Mouse (Mus musculus): ENCODE measurements around the gene G6pc. TPM values are rescaled to one million over a fixed set of nuclear protein-coding genes. Genes with fewer than 3 reads are reported as not detected.

The G6pc gene
- not detected in 2 replicates for polyA plus RNA-seq (2012)

DNA sequence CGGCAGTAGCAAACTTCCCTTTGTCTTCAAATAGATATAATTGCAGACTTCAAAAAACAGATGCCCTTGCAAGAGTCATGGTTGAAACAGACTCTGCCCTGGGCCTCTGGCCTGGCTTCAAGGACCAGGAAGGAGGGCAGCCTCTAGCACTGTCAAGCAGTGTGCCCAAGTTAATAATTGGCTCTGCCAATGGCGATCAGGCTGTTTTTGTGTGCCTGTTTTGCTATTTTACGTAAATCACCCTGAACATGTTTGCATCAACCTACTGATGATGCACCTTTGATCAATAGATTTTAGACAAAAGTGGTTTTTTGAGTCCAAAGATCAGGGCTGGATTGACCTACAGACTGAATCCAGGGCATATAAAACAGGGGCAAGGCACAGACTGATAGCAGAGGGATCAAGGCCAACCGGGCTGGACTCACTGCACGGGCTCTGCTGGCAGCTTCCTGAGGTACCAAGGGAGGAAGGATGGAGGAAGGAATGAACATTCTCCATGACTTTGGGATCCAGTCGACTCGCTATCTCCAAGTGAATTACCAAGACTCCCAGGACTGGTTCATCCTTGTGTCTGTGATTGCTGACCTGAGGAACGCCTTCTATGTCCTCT, at the start of gene G6pc:
Gene G6pc (plus strand): TSS at position 236 of the 610 bp plus-strand sequence.

DNA sequence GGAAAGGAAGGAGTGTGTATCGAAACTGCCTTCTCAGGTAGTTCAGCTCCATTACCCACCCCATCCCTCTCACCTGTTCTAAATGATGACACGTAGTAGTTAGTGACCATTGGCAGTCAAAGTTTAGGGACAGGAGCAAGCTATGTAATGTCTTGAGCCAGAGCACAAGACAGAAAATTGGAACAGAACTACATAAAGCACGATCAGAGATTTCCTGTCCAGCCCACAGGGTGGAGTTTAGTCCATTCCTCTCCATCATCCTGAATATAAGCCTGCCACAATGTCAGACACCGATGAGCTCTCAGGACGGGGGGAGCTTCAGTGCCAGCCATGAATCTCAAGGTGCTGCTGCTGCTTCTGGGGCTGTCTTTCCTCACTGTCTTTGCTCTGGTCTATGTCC, 42.6 kb upstream of the G6pc start, which contains the start of gene Aoc2:
Gene Aoc2 (plus strand): TSS at position 301 of the 400 bp plus-strand sequence.

DNA sequence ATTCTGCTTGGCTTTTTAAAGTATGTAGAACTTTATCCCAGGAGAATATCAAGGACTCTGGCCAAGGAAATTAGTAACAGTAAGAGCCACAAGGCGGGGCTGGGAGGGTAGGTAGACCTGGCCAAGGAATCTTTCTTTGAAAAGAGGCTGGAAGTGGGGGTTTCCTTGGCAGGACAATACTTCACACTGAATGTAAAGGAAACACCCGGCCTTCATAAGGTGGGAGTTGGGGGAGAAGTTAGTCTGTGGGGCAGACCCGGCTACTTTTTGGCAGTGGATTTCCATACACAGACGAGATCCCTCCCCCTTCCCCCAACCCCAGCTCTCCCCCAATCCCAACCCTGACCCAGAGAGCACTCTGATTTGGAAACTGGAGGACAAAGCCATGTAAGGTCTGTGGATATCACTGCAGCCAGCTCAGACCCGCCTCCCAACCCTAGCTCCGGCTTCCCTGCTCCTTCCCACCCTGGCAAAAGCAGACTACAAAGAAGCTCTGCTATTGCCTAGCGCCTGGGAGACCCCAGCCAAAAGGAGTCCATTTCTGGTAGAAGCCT, 36.9 kb upstream of the G6pc start, which contains the start of gene Aoc3:
Gene Aoc3 (plus strand): TSS at position 235 of the 554 bp plus-strand sequence.

DNA sequence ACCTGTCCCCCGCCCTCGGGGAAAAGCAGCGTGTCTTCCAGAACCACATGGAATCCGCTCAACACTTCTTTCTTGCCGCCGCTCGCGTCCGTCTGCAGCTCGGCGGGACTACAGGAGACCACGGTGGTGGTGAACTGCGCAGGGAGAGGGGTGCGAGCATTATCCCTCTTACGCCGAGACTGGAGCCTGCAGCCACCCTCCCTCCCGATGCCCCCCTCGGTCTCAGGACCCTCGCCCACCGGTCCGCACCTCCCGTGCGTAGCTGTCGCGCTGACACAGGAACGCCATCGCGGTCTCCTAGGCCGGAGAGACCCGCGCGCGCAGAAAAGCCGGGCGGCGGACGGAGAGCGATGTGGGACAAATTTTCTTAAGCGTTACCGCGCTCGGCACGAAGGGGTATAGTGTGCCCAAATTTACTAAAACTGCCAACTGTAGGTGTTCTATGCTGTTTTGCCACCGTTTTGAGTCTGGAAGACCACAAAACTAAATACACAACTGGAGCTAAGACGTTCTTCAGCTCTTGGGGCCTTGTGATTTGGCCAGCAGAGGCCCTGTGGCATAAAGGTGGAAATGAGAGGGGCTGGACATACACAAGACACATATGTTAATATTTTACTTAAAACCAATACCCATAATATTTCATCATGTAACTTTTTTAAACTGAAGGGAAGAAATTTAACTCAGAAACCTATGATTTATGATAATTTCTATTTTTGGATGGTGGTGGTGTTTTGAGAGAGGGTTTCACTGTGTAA, 49.9 kb downstream of the G6pc start, which contains the start of gene Aarsd1:
Gene Aarsd1 (minus strand): TSS at position 515 of the 755 bp plus-strand sequence.

DNA sequence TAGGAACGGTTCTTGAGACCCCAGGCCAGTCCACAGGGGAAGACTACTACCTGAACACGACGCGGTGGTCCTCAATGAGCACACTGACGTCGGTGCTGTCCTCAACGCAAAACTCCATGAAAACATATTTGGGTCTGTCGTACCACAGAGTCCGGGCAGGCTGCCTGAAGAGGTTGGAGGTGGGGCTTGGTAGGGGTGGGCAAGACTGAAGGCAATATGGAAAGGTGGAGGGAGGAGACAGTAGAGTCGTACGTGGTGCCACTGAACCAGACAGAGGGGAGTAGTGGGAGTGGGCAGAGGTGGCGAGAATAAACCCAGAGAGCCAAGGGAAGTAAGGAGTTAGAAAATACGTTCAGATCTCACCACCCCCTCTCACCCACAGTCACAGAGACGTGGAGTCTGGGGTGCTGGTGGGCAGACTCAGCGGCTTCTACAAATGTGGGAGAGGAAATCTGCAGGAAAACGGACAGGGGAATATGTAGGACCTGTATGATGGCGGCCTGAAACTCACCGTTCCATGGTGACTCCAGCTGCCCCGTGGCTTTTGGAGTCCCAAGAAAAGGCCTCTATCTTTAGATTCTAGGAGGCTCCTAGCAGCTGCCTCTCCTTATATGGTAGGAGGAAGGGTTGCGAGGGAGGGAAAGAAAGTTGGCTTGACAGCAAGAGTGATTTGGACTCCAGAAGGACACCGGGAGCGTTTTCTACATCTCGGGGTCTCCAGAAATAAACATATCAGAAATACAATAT, 56.9 kb downstream of the G6pc start, which contains the start of gene Gm27029:
Gene Gm27029 (minus strand): TSS at position 692 of the 747 bp plus-strand sequence.

DNA sequence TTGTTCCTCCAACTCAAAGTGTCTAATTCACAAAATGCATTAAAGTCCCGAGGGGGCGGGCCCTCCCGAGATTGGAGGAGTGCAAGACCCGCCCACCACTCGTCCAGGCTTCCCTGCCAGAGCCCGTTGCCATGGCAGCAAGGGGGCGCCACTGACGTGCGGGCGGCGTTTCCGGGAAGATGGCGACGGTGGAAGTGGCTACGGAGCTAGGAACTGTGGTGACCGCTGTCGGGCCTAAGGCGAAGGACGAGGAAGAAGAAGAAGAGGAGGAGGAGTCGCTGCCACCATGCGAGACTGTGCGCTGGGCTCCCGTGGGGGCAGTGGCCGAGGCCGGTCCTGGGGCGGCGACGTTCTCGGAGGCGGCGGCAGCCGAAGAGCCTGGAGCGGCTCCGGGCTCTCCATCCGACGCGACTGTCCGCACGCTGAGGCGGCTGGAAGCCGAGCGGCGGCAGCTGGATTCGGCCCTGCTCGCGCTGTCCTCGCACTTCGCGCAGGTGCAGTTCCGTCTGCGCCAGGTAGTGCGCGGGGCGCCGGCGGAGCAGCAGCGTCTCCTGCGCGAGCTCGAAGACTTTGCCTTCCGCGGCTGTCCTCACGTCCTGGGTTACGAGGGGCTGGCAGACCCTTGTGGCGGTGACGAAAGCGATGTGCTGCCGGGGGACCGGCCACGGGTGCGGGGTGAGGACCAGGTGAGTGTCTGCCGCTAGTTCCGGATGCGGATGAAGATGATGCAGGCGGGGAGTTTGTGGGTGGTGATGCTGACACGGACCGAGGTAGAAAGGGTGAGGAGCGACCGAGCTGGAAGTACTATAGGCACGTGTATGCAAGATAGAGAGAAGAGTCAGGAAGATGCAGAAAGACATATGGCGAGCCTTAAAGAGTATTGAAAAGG, 57.8 kb downstream of the G6pc start, which contains the start of the genes Rundc1 and Ptges3l:
Gene Rundc1 (plus strand): TSS at position 161 of the 889 bp plus-strand sequence.
Gene Ptges3l (minus strand): TSS at position 409 of the 889 bp plus-strand sequence.

Other genes with a start within 250 kb of the G6pc start
- gene Retreg3, start 247.7 kb upstream of the G6pc start, polyA plus RNA-seq (2012): 10.3 and 11.6 TPM in 2 replicates
- 65.7 and 69.7 TPM in 2 replicates for gene Tubg1, start 247.6 kb upstream of the G6pc start, polyA plus RNA-seq (2012)
- gene Tubg2, start 211.7 kb upstream of the G6pc start, polyA plus RNA-seq (2012): 0.12 TPM in 1 of 2 replicates, not detected in the other
- gene Cntnap1, start 197.0 kb upstream of the G6pc start, polyA plus RNA-seq (2012): 1.3 and 1.7 TPM in 2 replicates
- gene Plekhh3, start 196.2 kb upstream of the G6pc start, polyA plus RNA-seq (2012): 1.7 and 2.8 TPM in 2 replicates
- 0.12 and 0.25 TPM in 2 replicates for gene Ccr10, start 192.1 kb upstream of the G6pc start, polyA plus RNA-seq (2012)
- 4.0 and 4.4 TPM in 2 replicates for gene Ezh1, start 141.1 kb upstream of the G6pc start, polyA plus RNA-seq (2012)
- 0.44 TPM in 1 of 2 replicates, not detected in the other for gene Ramp2, start 121.5 kb upstream of the G6pc start, polyA plus RNA-seq (2012)
- 95.7 and 108 TPM in 2 replicates for gene Vps25, start 113.9 kb upstream of the G6pc start, polyA plus RNA-seq (2012)
- 0.48 and 1.5 TPM in 2 replicates for gene Wnk4, start 107.0 kb upstream of the G6pc start, polyA plus RNA-seq (2012)
- gene Cntd1, start 88.5 kb upstream of the G6pc start, polyA plus RNA-seq (2012): 0.18 and 0.28 TPM in 2 replicates
- gene Coa3, start 88.4 kb upstream of the G6pc start, polyA plus RNA-seq (2012): 27.4 and 27.5 TPM in 2 replicates
- 116 and 157 TPM in 2 replicates for gene Becn1, start 65.3 kb upstream of the G6pc start, polyA plus RNA-seq (2012)
- gene Psme3, start 51.3 kb upstream of the G6pc start, polyA plus RNA-seq (2012): 57.6 and 67.2 TPM in 2 replicates
- gene Aoc2, start 42.5 kb upstream of the G6pc start, polyA plus RNA-seq (2012): 3.4 and 5.3 TPM in 2 replicates
- 0.09 TPM in 1 of 2 replicates, not detected in the other for gene Aoc3, start 37.0 kb upstream of the G6pc start, polyA plus RNA-seq (2012)
- gene Aarsd1, start 50.1 kb downstream of the G6pc start, polyA plus RNA-seq (2012): 67.2 and 86.7 TPM in 2 replicates
- gene Gm27029, start 57.2 kb downstream of the G6pc start, polyA plus RNA-seq (2012): 1.2 and 1.4 TPM in 2 replicates
- 5.6 and 7.3 TPM in 2 replicates for gene Rundc1, start 57.5 kb downstream of the G6pc start, polyA plus RNA-seq (2012)
- 0.53 and 1.1 TPM in 2 replicates for gene Ptges3l, start 57.8 kb downstream of the G6pc start, polyA plus RNA-seq (2012)
- gene Rpl27, start 74.7 kb downstream of the G6pc start, polyA plus RNA-seq (2012): 714 and 821 TPM in 2 replicates
- gene Ifi35, start 80.8 kb downstream of the G6pc start, polyA plus RNA-seq (2012): 20.0 and 23.7 TPM in 2 replicates
- 7.8 and 12.1 TPM in 2 replicates for gene Rnd2, start 97.4 kb downstream of the G6pc start, polyA plus RNA-seq (2012)
- 200 and 226 TPM in 2 replicates for gene Vat1, start 98.7 kb downstream of the G6pc start, polyA plus RNA-seq (2012)
- gene Brca1, start 184.4 kb downstream of the G6pc start, polyA plus RNA-seq (2012): 7.4 and 9.3 TPM in 2 replicates
- gene Nbr1, start 184.6 kb downstream of the G6pc start, polyA plus RNA-seq (2012): 43.7 and 46.7 TPM in 2 replicates
- 1.6 and 2.5 TPM in 2 replicates for gene Tmem106a, start 214.7 kb downstream of the G6pc start, polyA plus RNA-seq (2012)
- not detected in 2 replicates for gene Gm11634, start 231.7 kb downstream of the G6pc start, polyA plus RNA-seq (2012)